Mouse (Mus musculus): Measurements from ENCODE around the gene Tagln2.

The Tagln2 gene

DNA sequence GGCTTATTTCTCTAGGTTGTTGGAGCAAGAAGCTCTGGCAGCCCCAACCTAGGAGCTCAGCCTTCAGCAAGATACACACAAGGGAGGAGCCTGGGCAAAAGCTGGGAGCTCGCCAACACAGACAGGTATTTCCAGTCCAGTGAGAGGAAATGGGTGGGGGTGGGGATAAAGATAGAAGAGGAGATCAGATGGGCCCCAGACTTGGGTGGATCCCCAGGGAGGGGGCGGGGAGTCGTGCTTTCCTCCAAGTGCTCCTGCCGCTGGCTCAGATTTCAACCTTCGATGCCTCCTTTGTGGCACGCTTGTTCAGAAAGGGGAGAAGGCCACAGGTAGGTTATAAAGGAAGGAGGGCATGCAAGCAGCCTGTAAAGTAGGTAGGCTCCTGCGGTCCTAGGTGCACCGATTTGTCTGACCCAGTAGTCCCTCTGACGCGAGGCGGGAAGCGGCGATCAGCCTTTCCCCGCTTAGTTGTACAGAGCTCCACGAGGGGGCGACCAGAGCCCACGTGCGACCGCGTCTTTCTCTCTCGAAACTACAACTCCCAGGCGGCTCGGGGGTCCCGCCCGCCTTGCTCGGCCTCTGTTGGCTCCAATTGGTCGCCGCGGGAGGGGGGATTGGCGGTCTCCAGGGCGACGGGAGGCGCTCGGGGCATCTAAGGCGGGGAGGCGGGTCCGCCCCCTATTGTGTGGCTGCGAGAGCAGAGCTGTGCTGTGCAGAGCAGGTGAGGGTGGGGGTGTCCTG lies 18.1 kb upstream of the Tagln2 start, which contains the start of gene Igsf9:
Gene Igsf9, plus strand, starts transcription at position 249 of the 741 bp plus-strand sequence.
- peak; percentile 84 to 88 for DNase-seq (ENCODE audit: low spot score in 2 of 2)

DNA sequence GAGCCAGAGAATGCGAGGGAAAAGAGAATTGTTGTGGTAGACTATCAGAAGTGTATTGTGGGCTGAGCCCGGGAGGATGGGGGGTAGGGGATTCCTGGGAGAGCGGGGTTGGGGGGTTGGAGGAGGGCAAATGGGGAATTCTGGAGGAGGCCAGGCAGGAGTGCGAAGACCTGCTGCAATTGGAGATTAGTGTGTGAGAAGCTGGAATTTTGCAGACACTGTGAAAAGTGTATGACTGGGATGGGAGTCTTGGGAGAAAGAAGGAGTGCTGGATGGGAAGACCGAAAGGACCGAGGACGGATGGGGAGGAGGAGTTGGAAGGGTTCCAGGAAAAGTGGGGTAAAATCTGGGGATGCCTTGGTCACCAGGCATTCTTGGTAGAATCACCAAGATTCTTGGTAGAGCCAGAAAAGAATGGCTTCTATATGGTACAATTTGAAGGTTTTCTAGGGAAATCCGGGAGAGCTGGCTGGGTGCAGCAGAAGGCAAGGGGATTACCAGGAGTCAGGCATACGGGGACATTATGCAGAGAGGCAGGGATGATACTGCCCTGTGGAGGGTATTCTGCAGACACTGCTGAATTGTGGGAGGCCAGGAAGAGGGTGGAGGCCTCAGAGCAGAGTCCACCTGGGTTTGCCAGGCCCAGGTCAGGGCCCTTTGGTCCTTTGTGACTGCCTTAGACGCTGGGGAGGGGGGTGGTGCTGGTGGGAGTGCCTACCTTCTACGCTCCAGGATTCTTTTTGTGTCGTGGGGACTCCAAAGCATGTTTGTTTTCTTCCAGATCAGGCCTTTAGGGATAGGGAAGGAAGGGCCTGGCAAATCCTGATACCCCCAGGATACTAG lies 17.1 kb upstream of the Tagln2 start:
- no peak for DNase-seq (ENCODE audit: low spot score in 2 of 2)

DNA sequence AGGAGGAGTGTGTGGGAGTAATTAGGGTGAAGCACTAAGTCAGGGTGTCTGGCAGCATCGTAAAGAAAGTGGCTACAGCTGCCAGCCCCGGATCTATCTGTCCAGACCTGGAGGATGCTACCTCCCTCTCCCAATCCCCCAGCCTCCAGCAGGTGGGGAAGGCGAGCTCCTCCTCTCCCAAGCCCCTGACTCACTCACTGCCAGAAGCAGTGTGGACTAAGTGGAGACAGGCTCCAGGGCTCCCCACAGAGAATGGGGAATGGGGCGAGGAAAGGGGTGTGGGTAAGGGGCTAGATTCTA lies 16.5 kb upstream of the Tagln2 start:
- DNase-seq (ENCODE audit: low spot score in 2 of 2), result no peak

DNA sequence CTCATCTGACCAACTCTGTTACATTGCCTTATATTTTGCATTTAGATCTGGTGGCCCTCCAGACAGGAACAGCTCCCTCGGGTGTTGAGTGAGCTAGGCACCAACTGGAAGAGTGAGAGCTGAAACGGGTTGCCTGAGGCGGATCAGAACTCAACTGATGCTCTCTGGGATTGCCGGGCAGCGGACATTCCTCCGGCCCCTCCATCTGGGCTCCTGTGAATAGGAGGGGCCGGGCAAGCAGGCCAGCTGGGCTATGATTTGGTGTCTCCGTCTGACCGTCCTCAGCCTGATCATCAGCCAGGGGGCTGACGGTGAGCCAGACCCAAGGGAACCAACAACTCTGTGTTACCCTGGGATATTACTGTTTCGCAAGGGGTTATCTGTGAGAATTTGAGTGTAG lies 15.6 kb upstream of the Tagln2 start:
- DNase-seq (ENCODE audit: low spot score in 2 of 2), result no peak

DNA sequence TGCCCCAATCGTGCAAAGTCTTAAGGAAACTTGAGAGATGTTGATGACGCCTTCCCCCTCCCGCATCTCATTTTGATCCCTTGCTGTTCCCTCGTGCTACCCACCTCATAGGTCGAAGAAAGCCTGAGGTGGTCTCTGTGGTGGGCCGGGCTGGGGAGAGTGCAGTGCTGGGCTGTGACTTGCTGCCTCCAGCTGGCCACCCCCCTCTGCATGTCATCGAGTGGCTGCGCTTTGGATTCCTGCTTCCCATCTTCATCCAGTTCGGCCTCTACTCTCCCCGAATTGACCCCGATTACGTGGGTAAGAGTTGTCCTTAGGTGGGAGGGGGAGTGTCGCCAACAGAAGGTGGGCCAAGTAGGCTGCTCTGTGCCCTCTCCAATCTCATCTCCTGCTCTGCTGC lies 15.2 kb upstream of the Tagln2 start:
- no peak for DNase-seq (ENCODE audit: low spot score in 2 of 2)

DNA sequence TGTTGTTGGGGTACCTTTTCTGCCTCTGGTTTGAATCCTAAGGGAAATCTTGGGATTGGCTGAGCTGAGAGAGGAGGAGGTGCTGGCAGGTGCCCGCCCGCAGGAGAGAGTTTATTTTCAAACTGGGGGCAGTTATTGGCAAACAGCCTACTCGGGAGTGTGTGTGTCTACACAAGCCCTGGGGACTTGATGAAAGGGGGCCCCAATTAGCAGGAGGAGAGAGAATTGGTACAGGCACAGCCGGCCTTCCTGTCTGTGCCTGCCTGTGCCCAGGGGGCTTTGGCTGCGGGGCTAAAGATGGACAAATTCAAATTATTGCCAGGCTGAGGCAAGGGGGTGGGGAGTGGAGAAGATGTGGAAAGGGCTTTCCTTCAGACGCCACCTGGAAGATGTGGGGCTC lies 14.0 kb upstream of the Tagln2 start:
- DNase-seq (ENCODE audit: low spot score in 2 of 2), result no peak

DNA sequence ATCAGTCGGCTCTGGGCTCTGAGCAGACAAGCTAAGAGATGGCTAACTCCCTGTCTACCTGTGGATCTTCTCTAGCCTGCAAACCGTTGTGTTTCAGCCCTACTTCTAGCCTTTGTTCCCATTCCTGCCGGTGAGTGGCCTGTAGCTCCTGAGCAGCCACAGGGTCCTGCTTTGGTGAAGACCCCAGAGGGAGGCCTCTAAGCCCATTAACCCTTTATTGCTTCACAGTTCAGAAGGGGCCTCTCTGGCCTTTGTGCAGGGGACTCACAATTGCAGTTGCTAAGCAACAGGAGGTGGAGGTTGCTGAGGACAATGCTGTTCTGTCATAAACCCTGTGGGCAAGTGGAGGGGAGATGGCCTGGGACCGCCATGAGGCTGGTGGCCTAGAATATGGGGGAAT lies 13.6 kb upstream of the Tagln2 start:
- no peak for DNase-seq (ENCODE audit: low spot score in 2 of 2)

DNA sequence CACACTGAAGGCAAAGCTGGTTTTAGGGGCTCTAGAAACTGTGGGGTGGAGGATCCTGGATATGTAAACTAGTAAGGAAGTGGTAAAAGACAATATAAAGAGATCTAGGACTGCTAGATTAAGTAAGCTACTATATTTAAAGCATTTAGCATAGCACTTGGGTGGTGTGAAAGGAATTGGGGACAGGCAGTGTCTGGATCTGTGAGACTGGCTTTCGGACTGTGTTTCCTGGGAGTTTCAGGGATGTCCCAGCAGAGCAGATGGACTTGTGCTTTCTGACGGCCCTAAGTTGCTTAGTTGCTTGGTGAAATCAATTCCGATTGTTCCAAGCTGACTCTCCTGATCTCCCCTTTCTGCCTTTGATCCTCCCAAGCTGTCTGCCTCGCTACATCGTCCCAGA lies 13.2 kb upstream of the Tagln2 start:
- no peak for DNase-seq (ENCODE audit: low spot score in 2 of 2)

DNA sequence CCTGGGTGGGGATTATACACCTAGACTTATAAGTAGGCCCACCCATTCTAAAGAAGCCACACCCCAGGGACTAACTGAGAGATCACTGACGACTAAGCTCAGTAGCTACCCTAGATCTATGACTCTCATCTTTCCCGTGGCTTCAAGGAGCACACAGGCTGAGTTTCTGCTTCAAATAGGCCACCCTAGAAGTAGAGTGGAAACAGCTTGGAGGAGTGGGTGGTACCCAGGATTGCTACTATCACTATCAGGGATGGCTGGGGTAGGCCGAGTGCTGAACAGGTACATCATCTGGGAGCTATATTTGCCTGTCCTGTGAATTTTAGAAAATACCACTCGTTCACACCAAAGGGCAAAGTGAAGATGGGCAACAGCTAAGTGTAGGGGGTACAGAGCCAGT lies 12.0 kb upstream of the Tagln2 start:
- no peak for DNase-seq (ENCODE audit: low spot score in 2 of 2)

DNA sequence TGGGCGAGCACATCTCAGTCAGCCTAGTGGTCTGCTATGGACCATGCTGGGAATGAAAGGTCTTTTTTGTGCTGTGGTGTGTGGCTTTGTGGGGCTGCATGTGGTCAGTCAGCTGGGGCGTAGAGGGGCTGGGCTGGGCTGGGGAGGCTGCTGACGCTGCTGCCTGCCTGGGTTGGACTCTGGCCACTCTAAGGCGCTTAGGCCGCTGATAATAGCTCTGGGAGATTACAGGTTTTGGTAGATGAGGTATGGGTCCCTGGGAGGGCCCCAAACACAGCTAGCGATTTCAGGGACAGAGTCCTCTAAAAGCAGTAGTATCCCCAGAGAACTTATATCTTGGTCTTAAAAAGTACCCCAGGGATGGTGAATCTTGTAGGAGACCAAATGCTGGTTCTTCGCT lies 11.0 kb upstream of the Tagln2 start:
- no peak for DNase-seq (ENCODE audit: low spot score in 2 of 2)

DNA sequence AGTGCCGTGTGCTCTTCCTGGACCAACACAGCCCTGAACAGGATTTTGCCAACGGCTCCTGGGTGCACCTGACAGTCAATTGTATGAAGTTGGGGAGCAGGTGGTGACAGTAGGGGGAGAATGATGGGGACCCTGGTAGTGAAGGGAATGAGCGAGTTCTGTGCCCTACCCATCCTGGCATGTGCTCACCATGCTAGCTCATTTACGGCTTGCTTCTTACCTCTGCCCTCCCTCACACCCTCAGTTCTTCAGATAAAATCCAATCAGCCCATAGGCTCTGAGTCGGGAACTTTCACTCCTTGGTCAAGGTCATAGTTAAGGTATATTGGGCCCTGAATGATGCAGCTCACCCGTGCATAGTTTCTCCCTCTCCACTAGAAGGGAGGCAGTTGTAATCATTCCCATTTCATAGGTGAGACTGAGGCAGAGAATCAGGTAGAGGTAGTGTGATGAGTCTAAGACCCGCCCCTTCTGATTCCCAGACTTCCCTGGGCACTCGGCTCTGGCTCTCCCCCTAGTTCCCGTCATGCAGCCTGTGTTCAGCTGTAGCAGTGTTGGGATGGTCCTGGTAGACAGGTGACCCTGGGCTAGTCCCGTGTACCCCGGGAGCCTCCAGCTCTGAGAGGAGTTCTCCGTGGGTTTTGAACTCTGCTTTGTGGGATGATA lies 10.1 kb upstream of the Tagln2 start:
- DNase-seq (ENCODE audit: low spot score in 2 of 2), result no peak

DNA sequence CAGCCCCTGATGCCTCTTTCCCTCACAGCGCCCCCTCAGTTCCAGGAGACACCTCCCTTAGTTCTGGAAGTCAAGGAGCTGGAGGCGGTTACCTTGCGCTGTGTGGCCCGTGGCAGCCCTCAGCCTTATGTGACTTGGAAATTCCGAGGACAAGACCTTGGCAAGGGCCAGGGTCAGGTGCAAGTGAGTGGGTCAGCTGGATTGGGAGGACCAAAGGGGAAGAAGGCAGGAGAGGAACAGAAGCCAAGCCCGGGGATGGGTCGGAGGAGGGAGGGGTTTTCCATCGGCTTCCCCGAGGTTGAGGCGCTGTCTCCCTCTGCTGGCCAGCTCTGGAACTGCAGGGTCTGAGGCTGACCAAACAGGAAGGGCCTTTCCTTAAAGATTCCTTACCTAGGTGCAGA lies 9.6 kb upstream of the Tagln2 start:
- DNase-seq (ENCODE audit: low spot score in 2 of 2), result peak; percentile 87 to 90

DNA sequence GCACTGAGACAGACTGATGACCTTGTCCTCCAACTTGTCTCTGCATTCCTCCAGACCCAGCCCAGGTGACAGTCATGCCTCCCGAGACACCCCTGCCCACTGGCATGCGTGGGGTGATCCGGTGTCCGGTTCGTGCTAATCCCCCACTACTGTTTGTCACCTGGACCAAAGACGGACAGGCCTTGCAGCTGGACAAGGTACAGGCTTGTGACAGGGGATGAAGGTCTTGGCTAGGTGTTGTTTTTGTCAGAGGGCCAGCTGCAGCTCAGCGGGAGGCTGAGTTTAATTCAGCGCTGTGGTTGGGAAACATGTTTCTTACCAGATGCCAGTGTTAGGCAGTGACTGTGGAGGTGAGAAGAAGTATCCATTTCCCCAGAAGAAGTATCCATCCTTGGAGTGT lies 7.8 kb upstream of the Tagln2 start:
- no peak for DNase-seq (ENCODE audit: low spot score in 2 of 2)

DNA sequence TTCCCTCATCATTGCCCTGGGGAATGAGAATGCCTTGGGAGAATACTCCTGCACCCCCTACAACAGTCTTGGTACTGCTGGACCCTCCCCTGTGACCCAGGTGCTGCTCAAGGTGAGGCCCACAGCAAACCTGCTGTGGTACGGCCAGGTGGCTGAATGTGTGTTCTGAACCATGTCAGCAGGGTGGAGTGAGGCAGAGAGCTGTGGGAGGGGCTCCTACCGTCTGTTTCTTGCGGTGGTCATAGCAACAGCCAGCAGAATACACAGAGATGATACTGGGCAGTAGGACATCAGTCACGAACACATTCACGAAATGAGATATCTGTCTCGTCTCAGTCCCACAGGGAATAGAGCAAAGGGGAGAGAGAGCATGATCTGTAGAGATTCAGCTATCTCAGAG lies 6.3 kb upstream of the Tagln2 start:
- no peak for DNase-seq (ENCODE audit: low spot score in 2 of 2)

DNA sequence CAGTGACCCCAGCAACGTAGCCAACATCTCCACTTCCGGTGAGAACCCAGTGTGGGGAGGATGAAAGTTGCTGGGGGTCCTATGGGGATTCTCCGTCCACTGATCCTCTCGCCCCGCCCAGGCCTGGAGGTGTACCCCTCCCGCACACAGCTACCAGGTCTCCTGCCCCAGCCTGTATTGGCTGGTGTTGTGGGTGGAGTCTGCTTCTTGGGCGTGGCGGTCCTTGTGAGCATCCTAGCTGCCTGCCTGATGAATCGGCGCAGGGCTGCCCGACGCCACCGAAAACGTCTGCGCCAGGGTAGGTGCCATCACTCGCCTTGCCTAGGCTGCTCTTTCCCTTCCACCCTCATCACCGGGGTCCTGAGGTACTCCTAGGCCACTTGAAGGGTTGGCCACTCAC lies 3.8 kb upstream of the Tagln2 start:
- no peak for DNase-seq (ENCODE audit: low spot score in 2 of 2)

DNA sequence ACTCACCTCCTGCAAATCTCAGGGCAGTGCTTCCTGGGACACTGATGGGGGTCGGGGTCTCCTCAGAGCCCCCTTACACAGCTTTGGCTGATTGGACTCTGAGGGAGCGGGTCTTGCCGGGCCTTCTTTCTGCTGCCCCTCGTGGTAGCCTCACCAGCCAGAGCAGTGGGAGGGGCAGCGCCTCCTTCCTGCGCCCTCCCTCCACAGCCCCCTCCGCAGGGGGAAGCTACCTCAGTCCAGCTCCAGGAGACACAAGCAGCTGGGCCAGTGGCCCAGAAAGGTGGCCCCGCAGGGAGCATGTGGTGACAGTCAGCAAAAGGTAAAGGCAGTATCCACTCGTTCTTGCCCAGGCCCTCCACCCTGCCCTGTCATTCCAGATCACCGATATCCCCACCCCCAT lies 2.4 kb upstream of the Tagln2 start:
- no peak for DNase-seq (ENCODE audit: low spot score in 2 of 2)

DNA sequence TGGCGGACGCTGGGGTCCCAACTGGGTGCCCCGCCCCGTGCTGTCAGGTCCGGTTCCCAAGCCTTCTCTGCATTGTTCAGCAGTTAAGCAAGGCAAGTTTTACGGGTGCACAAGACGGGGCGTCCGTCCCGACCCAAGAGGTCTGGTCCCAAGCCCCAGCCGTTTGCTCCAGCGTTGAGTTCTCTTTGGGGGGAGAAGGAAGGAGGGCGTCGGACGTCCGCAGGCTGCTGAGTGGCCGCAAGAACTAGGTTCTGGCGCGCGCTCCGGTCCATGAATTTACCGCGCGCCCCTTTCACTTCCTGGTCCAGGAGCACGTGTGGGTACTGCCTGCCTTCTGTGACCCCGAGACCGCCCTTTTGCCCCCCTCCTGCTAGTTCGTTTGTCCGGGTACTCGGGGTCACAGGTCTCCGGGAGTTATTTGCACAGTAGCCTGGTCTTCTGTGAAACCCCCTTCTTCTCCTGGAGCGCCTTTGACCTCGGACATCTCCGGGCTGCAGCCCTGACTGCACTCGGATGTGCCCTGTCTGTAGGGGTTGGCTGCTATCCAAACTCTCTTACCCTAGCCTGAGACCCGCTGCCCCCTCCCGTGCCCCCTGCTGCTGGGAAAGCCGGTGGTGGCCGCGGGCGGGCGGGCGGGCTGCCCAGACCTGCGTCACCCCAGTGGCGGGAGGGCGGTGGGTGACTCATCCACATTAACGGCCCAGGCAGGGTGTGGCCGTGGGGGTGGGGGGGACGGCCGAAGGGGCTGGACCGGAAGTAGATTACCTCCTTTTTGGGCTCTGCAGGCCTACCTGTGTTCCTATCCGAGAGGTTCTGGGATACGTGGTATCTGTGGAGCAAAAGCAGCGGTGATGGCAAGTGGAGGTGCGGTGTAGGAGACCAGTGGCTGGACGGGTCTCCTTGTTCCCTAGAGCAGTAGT lies 864 bp downstream of the Tagln2 start:
- DNase-seq (ENCODE audit: low spot score in 2 of 2), result peak; percentile 70 to 74

DNA sequence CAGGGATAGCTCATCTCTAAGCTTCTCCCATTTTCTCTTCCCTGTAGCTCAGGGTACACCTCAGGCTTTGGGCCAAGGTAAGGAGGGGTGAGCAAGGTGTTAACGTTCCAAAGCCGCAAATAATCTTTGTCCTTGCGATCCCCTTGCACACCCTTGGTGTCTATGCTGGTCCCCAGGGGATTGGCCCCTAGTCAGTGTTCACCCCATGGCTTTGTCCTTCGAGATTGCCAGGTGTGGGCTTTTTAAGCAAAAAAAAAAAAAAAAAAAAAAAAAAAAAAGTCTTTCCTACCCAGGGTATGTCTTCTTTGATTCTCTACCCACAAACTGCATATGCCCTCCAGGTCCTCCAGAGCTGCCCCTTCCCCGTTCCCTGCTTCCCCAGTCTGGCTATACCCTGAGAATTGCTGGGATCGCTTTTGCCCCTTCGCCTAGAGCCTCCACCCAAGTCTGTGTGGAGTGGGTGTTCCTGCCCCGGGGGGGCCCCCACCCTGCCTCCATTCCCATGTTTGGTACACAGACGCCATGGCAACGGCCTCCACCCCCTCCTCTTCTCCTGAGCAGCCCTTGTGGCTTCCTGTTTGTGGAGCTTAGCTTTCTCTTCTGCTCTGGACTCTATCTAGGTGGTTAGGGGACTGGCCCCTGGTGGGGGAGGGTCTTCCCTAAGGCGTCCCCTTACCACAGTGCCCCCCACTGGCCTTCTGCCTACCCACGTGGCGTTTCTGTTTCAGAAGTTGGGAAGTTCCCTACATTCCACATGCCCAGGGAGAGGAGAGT lies 1.7 kb downstream of the Tagln2 start:
- peak; percentile 65 to 79 for DNase-seq (ENCODE audit: low spot score in 2 of 2)

DNA sequence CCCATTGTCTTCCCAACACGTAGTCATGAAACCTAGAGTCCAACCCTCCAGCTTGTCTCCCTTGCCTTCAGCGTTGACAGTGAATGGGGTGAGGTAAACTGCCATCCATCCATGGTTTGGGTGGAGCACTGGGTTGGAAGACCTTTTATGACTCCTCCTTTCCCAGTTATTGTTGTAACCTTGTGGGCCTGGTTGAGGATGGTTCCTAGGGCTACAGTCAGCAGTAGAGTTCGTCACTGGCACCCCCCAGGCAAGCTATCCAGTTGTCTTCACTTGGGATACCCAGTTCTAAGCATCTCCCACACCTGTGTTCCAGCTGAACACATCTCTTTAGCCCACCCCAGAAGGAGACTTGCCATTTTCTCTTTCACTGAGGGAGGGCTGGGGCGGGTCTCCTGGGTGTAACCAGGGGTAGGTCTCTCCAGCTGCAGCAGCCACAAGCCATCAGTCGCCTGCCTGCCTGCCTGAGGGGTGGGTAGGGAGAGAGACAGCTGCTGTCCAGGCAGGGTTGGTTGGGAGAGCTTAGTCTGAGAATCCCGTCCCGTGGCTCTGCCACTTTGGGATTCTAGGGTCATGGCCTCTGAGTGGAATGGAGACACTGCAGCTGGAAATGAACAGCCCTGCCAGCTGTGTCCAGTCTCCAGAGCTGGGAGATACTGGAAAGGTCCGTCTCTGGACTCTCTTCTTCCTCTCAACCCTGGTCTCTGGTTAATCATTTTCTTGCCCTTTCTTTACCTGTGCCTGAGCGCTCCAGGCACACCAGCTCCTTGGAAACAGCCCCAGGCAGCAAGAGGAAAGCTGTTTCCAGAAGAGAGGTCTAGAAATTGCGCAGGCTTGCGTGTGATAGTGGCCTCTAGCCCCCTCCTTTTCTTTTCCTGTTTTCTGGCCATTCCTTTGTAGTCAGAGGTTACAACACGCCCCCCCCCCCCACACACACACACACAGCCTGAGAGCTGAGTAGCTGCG lies 2.6 kb downstream of the Tagln2 start:
- DNase-seq (ENCODE audit: low spot score in 2 of 2), result peak; percentile 38 to 42
